In genomic region chr11:32519354-32519753, GRCm38 (mm10) we compare ENCODE assay signal across 23 mouse cellular contexts. TPM values are rescaled to one million over a fixed set of nuclear protein-coding genes. Genes with fewer than 3 reads are reported as not detected.
DNase-seq lines count a peak whose midpoint lies in the region; ATAC-seq and TF ChIP-seq lines count a peak whose summit lies in the region.
"Had no signal": no experiment of that assay in that cellular context is flagged by ENCODE, and none has a peak within 500 bp of the region (broad histone marks: within the 10 kb centered on the region; RNA-seq: fewer than 3 reads in every experiment).

No protein-coding gene starts in this region.

- intact Hi-C loops in gastrocnemius, adult 2 months (cut with DNase I), result loop anchor here (5.0 kb wide), 1 partner anchor 62 kb away; the partner anchor contains the start of gene Ubtd2

- peak overlapping the region; percentile 65 for H3K27ac ChIP-seq in gastrocnemius, adult 2 months
- H3K27ac ChIP-seq in intestine, embryonic 14.5 days (ENCODE audit: low read depth), result no peak overlapping the region
- H3K27ac ChIP-seq in intestine, embryonic 15.5 days, result no peak overlapping the region
- H3K27ac ChIP-seq in liver, embryonic 12.5 days, result no peak overlapping the region
- no peak overlapping the region for H3K27ac ChIP-seq in liver, postnatal 0 days (ENCODE audit: low read depth)
- H3K27ac ChIP-seq in liver, embryonic 14.5 days, result no peak overlapping the region
- H3K27ac ChIP-seq in embryonic facial prominence, embryonic 10.5 days (replicated peaks), result no peak overlapping the region
- H3K27ac ChIP-seq: embryonic facial prominence, embryonic 13.5 days; embryonic facial prominence, embryonic 15.5 days; forebrain, embryonic 10.5 days; forebrain, embryonic 12.5 days had no signal

- H3K9ac ChIP-seq in intestine, embryonic 14.5 days (ENCODE audit: low read length), result no peak overlapping the region
- no peak overlapping the region for H3K9ac ChIP-seq in intestine, embryonic 15.5 days
- no peak overlapping the region for H3K9ac ChIP-seq in liver, embryonic 12.5 days
- H3K9ac ChIP-seq in liver, postnatal 0 days (replicated peaks), result no peak overlapping the region
- H3K9ac ChIP-seq in liver, embryonic 14.5 days (replicated peaks), result no peak overlapping the region
- H3K9ac ChIP-seq: embryonic facial prominence, embryonic 13.5 days; embryonic facial prominence, embryonic 15.5 days; forebrain, embryonic 12.5 days had no signal

- H3K27me3 ChIP-seq in intestine, embryonic 14.5 days (replicated peaks; ENCODE audit: control insufficient read depth, insufficient read depth, low read length), result no peaks in the 10 kb centered on the region
- H3K27me3 ChIP-seq in intestine, embryonic 15.5 days (replicated peaks), result no peaks in the 10 kb centered on the region
- H3K27me3 ChIP-seq in liver, embryonic 12.5 days (replicated peaks), result no peaks in the 10 kb centered on the region
- H3K27me3 ChIP-seq in liver, postnatal 0 days (ENCODE audit: insufficient read depth, low read length), result no peaks in the 10 kb centered on the region
- no peaks in the 10 kb centered on the region for H3K27me3 ChIP-seq in liver, embryonic 14.5 days (ENCODE audit: control insufficient read depth, insufficient read depth, low read length)
- H3K27me3 ChIP-seq in embryonic facial prominence, embryonic 10.5 days (replicated peaks; ENCODE audit: low read depth, poor library complexity, severe bottlenecking), result no peaks in the 10 kb centered on the region
- H3K27me3 ChIP-seq: embryonic facial prominence, embryonic 13.5 days; embryonic facial prominence, embryonic 15.5 days; forebrain, embryonic 12.5 days; Patski had no signal

- no peaks in the 10 kb centered on the region for H3K9me3 ChIP-seq in intestine, embryonic 14.5 days (ENCODE audit: control insufficient read depth, low read length)
- no peaks in the 10 kb centered on the region for H3K9me3 ChIP-seq in intestine, embryonic 15.5 days
- H3K9me3 ChIP-seq in liver, embryonic 12.5 days (replicated peaks), result no peaks in the 10 kb centered on the region
- no peaks in the 10 kb centered on the region for H3K9me3 ChIP-seq in liver, postnatal 0 days (ENCODE audit: low read length)
- no peaks in the 10 kb centered on the region for H3K9me3 ChIP-seq in liver, embryonic 14.5 days (ENCODE audit: control insufficient read depth, low read length)
- H3K9me3 ChIP-seq in embryonic facial prominence, embryonic 10.5 days, result no peaks in the 10 kb centered on the region
- H3K9me3 ChIP-seq: embryonic facial prominence, embryonic 13.5 days; embryonic facial prominence, embryonic 15.5 days; forebrain, embryonic 10.5 days; forebrain, embryonic 12.5 days had no signal

- TF ChIP-seq CTCF in gastrocnemius, adult 2 months (IDR thresholded peaks at IDR 0.05), result no peak
- no peak for TF ChIP-seq CTCF in liver, postnatal 0 days (IDR thresholded peaks at IDR 0.05; ENCODE audit: low read depth)
- no peak for TF ChIP-seq CTCF in liver, embryonic 14.5 days (IDR thresholded peaks at IDR 0.05; ENCODE audit: low read depth)

- H3K36me3 ChIP-seq in intestine, embryonic 14.5 days (ENCODE audit: control insufficient read depth, insufficient read depth, low read length), result peaks cover 35% of the 10 kb centered on the region
- H3K36me3 ChIP-seq in intestine, embryonic 15.5 days, result 0 out of 2 replicates have a peak, but pooled peaks cover 3% of the 10 kb centered on the region
- peaks cover 17% of the 10 kb centered on the region; the same call in 1 of the 2 replicates for H3K36me3 ChIP-seq in liver, embryonic 12.5 days
- H3K36me3 ChIP-seq in liver, postnatal 0 days (replicated peaks; ENCODE audit: insufficient read depth, low read length), result 0 out of 2 replicates have a peak, but pooled peaks cover 4% of the 10 kb centered on the region
- H3K36me3 ChIP-seq in liver, embryonic 14.5 days (replicated peaks; ENCODE audit: control insufficient read depth, insufficient read depth, low read depth), result no peaks in the 10 kb centered on the region
- peaks cover 59% of the 10 kb centered on the region for H3K36me3 ChIP-seq in embryonic facial prominence, embryonic 10.5 days (replicated peaks)

- no peak for TF ChIP-seq EP300 in liver, postnatal 0 days (IDR thresholded peaks at IDR 0.05; ENCODE audit: low read depth)
- no peak for TF ChIP-seq EP300 in liver, embryonic 14.5 days (IDR thresholded peaks at IDR 0.05; ENCODE audit: low read depth)

- no peaks in the 10 kb centered on the region for H3K4me1 ChIP-seq in intestine, embryonic 14.5 days (replicated peaks; ENCODE audit: control insufficient read depth, insufficient read depth, low read length)
- no peaks in the 10 kb centered on the region for H3K4me1 ChIP-seq in intestine, embryonic 15.5 days (replicated peaks)
- H3K4me1 ChIP-seq in liver, embryonic 12.5 days, result peaks cover 13% of the 10 kb centered on the region
- no peaks in the 10 kb centered on the region for H3K4me1 ChIP-seq in liver, postnatal 0 days (ENCODE audit: insufficient read depth)
- H3K4me1 ChIP-seq in liver, embryonic 14.5 days (replicated peaks; ENCODE audit: control insufficient read depth in 2 of 2, insufficient read depth in 2 of 2, low read length in 1 of 2), result peaks cover 0 to 10% of the 10 kb centered on the region in 2 experiments; a peak in 3 of 4 replicates
- no peaks in the 10 kb centered on the region for H3K4me1 ChIP-seq in embryonic facial prominence, embryonic 10.5 days
- H3K4me1 ChIP-seq: embryonic facial prominence, embryonic 13.5 days; embryonic facial prominence, embryonic 15.5 days; forebrain, embryonic 10.5 days; forebrain, embryonic 12.5 days had no signal

- no peak for DNase-seq in gastrocnemius, adult 2 months
- DNase-seq in gastrocnemius, adult 8-10 months (ENCODE audit: low spot score in 2 of 2), result no peak
- peak; percentile 42 for DNase-seq in intestine, embryonic 14.5 days (ENCODE audit: low spot score)
- DNase-seq in liver, postnatal 0 days, result no peak
- no peak for DNase-seq in liver, embryonic 14.5 days (ENCODE audit: low read depth in 3 of 3, low spot score in 3 of 3)
- DNase-seq in embryonic facial prominence, embryonic 10.5 days (ENCODE audit: low spot score), result no peak
- DNase-seq: adrenal gland, adult 8-10 months; adrenal gland, postnatal 14 days; adrenal gland, postnatal 36 days; cerebellum, adult 11-12 months; cerebellum, adult 9-10 months; cerebellum, postnatal 10 days had no signal

- ATAC-seq in intestine, embryonic 14.5 days (replicated peaks; ENCODE audit: low FRiP score, low TSS enrichment, low read depth), result no peak
- no peak for ATAC-seq in intestine, embryonic 15.5 days
- ATAC-seq in liver, embryonic 12.5 days, result peak; percentile 51; the same call in 1 of the 2 replicates
- ATAC-seq in liver, postnatal 0 days, result no peak
- ATAC-seq in liver, embryonic 14.5 days (ENCODE audit: insufficient read depth), result peak; percentile 21; the same call in 1 of the 2 replicates
- ATAC-seq: activated CD4-positive, CD25-positive, alpha-beta regulatory T cell, adult 4 months; forebrain, embryonic 14.5 days; forebrain, embryonic 16.5 days; Patski had no signal

- 83% methylated on average over 1 of the region's 1 CpGs for WGBS in intestine, embryonic 14.5 days
- WGBS in intestine, embryonic 15.5 days, result 95% methylated on average over 1 of the region's 1 CpGs
- 33% methylated on average over 1 of the region's 1 CpGs for WGBS in liver, embryonic 12.5 days (ENCODE audit: insufficient replicate concordance)
- WGBS in liver, postnatal 0 days (ENCODE audit: insufficient replicate concordance), result 52% methylated on average over 1 of the region's 1 CpGs
- 27% methylated on average over 1 of the region's 1 CpGs for WGBS in liver, embryonic 14.5 days (ENCODE audit: insufficient replicate concordance)
- WGBS in embryonic facial prominence, embryonic 10.5 days, result 91% methylated on average over 1 of the region's 1 CpGs

- H3K4me2 ChIP-seq in intestine, embryonic 14.5 days (ENCODE audit: low read length), result no peak overlapping the region
- no peak overlapping the region for H3K4me2 ChIP-seq in intestine, embryonic 15.5 days (replicated peaks)
- no peak overlapping the region for H3K4me2 ChIP-seq in liver, embryonic 12.5 days
- H3K4me2 ChIP-seq in liver, postnatal 0 days (ENCODE audit: low read depth, low read length), result no peak overlapping the region
- H3K4me2 ChIP-seq in liver, embryonic 14.5 days (ENCODE audit: low read depth), result no peak overlapping the region
- H3K4me2 ChIP-seq: embryonic facial prominence, embryonic 13.5 days; embryonic facial prominence, embryonic 15.5 days; forebrain, embryonic 12.5 days had no signal

- H3K4me3 ChIP-seq in gastrocnemius, adult 2 months, result no peak overlapping the region
- no peak overlapping the region for H3K4me3 ChIP-seq in intestine, embryonic 14.5 days (ENCODE audit: low read depth, low read length)
- no peak overlapping the region for H3K4me3 ChIP-seq in intestine, embryonic 15.5 days (replicated peaks)
- no peak overlapping the region for H3K4me3 ChIP-seq in liver, embryonic 12.5 days
- no peak overlapping the region for H3K4me3 ChIP-seq in liver, postnatal 0 days (ENCODE audit: low read depth, low read length)
- no peak overlapping the region for H3K4me3 ChIP-seq in liver, embryonic 14.5 days (ENCODE audit: insufficient read depth in 1 of 2, low read depth in 2 of 2, low read length in 2 of 2)
- H3K4me3 ChIP-seq in embryonic facial prominence, embryonic 10.5 days, result no peak overlapping the region
- H3K4me3 ChIP-seq: embryonic facial prominence, embryonic 13.5 days; embryonic facial prominence, embryonic 15.5 days; erythroblast, embryonic 14.5 days; forebrain, embryonic 10.5 days; forebrain, embryonic 12.5 days had no signal

RNA-seq across cellular contexts. Expression of gene Efcab9, which starts 12.5 kb away (rescaled TPM):
- total RNA-seq in gastrocnemius, adult 2 months (2021), result 1 to 10 TPM; 1.0 to 2.0 TPM
- 1 to 10 TPM in 3 of 4 experiments, under 1 TPM in 1; 0.74 to 1.7 (median 1.3) TPM for total RNA-seq in gastrocnemius, adult 8-10 months (2022)
- polyA plus RNA-seq in intestine, embryonic 14.5 days (2014; fragmentation: Nextera tagmentation; extraction: Ambion mirVana), result 0.30 and 0.58 TPM in 2 replicates
- 0.35 and 0.64 TPM in 2 replicates for polyA plus RNA-seq in intestine, embryonic 15.5 days (2015; fragmentation: Nextera tagmentation; extraction: Ambion mirVana)
- polyA plus RNA-seq in liver, embryonic 12.5 days (2016; fragmentation: Nextera tagmentation; extraction: Ambion mirVana), result 0.28 and 0.56 TPM in 2 replicates
- polyA plus RNA-seq in liver, postnatal 0 days (2015; fragmentation: Nextera tagmentation; extraction: Ambion mirVana), result 0.17 and 0.21 TPM in 2 replicates
- polyA plus RNA-seq in liver, embryonic 14.5 days (2012; rRNA removed), result 0.18 and 0.26 TPM in 2 replicates
- 0.19 and 0.22 TPM in 2 replicates for polyA plus RNA-seq in liver, embryonic 14.5 days (2014; fragmentation: Nextera tagmentation; extraction: Ambion mirVana)
- 0.39 TPM in 1 of 2 replicates, not detected in the other for polyA plus RNA-seq in embryonic facial prominence, embryonic 10.5 days (2016; fragmentation: Nextera tagmentation; extraction: Ambion mirVana)
- total RNA-seq: adrenal gland, postnatal 14 days had no signal
- polyA plus RNA-seq: embryonic facial prominence, embryonic 13.5 days; embryonic facial prominence, embryonic 15.5 days; erythroblast, embryonic 14.5 days; forebrain, embryonic 14.5 days; forebrain, embryonic 16.5 days had no signal

RNA-seq across cellular contexts. Expression of gene Stk10, which starts 13.8 kb away (rescaled TPM):
- 1 to 10 TPM; 1.9 to 3.8 TPM for total RNA-seq in gastrocnemius, adult 2 months (2021)
- 1 to 10 TPM; 1.2 to 2.4 (median 1.9) TPM for total RNA-seq in gastrocnemius, adult 8-10 months (2022)
- 3.0 and 3.3 TPM in 2 replicates for polyA plus RNA-seq in intestine, embryonic 14.5 days (2014; fragmentation: Nextera tagmentation; extraction: Ambion mirVana)
- polyA plus RNA-seq in intestine, embryonic 15.5 days (2015; fragmentation: Nextera tagmentation; extraction: Ambion mirVana), result 3.6 and 4.3 TPM in 2 replicates
- polyA plus RNA-seq in liver, embryonic 12.5 days (2016; fragmentation: Nextera tagmentation; extraction: Ambion mirVana), result 5.7 and 6.0 TPM in 2 replicates
- 2.2 and 2.3 TPM in 2 replicates for polyA plus RNA-seq in liver, postnatal 0 days (2015; fragmentation: Nextera tagmentation; extraction: Ambion mirVana)
- 4.0 and 4.9 TPM in 2 replicates for polyA plus RNA-seq in liver, embryonic 14.5 days (2012; rRNA removed)
- 1.9 and 3.2 TPM in 2 replicates for polyA plus RNA-seq in liver, embryonic 14.5 days (2014; fragmentation: Nextera tagmentation; extraction: Ambion mirVana)
- polyA plus RNA-seq in embryonic facial prominence, embryonic 10.5 days (2016; fragmentation: Nextera tagmentation; extraction: Ambion mirVana), result 2.2 and 3.0 TPM in 2 replicates

Comparison
In these comparisons a context has a peak if more than half of its experiments do, and no peak if none do; other contexts are left out.
1. ATAC-seq: peak in liver, embryonic 12.5 days (single experiment) and liver, embryonic 14.5 days (single experiment); none in intestine, embryonic 14.5 days (single experiment), intestine, embryonic 15.5 days (single experiment) and liver, postnatal 0 days (single experiment).